Mouse (Mus musculus): Measurements from ENCODE around the gene Gsc2. TPM values are rescaled to one million over a fixed set of nuclear protein-coding genes. Genes with fewer than 3 reads are reported as not detected.

Gsc2 gene
- polyA plus RNA-seq, 1 experiment, result not detected

GRCm38 (mm10) chr16:17927351-17928082, 12.7 kb upstream of the Gsc2 start:
- DNase-seq (ENCODE audit: extremely low spot score in 1 of 2, low spot score in 1 of 2), result no peak

GRCm38 (mm10) chr16:17922163-17922538, 7.3 kb upstream of the Gsc2 start:
- peak in 1 of 2 experiments; percentile 31 for DNase-seq (ENCODE audit: extremely low spot score in 1 of 2, low spot score in 1 of 2)

GRCm38 (mm10) chr16:17921325-17922162, 6.7 kb upstream of the Gsc2 start:
- peak; percentile 93 to 97 for DNase-seq (ENCODE audit: extremely low spot score in 1 of 2, low spot score in 1 of 2)

- no peak for DNase-seq (ENCODE audit: extremely low spot score in 1 of 2, low spot score in 1 of 2)
Observed at GRCm38 (mm10) chr16:17920586-17920985, 5.7 kb upstream of the Gsc2 start.

- peak; percentile 93 to 97 for DNase-seq (ENCODE audit: extremely low spot score in 1 of 2, low spot score in 1 of 2)
Observed at GRCm38 (mm10) chr16:17911052-17911595, 3.7 kb downstream of the Gsc2 start, which contains the start of gene Ess2. Gene Ess2, minus strand, starts transcription at chr16:17911348.

- no peak for DNase-seq (ENCODE audit: extremely low spot score in 1 of 2, low spot score in 1 of 2)
Observed at GRCm38 (mm10) chr16:17898462-17898861, 16.4 kb downstream of the Gsc2 start, which contains the start of the genes Dgcr2 and Tssk2. Gene Dgcr2, minus strand, starts transcription at chr16:17898562. Gene Tssk2, plus strand, starts transcription at chr16:17898637.

- no peak for DNase-seq (ENCODE audit: extremely low spot score in 1 of 2, low spot score in 1 of 2)
Observed at GRCm38 (mm10) chr16:17896091-17896490, 18.8 kb downstream of the Gsc2 start.

- no peak for DNase-seq (ENCODE audit: extremely low spot score in 1 of 2, low spot score in 1 of 2)
Observed at GRCm38 (mm10) chr16:17893923-17894322, 20.9 kb downstream of the Gsc2 start, which contains the start of gene Tssk1. Gene Tssk1, plus strand, starts transcription at chr16:17894223.

GRCm38 (mm10) chr16:17892606-17893005, 22.3 kb downstream of the Gsc2 start:
- DNase-seq (ENCODE audit: extremely low spot score in 1 of 2, low spot score in 1 of 2), result no peak

- DNase-seq (ENCODE audit: extremely low spot score in 1 of 2, low spot score in 1 of 2), result peak; percentile 97 to 99
Observed at GRCm38 (mm10) chr16:17891567-17891959, 23.3 kb downstream of the Gsc2 start, which contains the start of gene Gm20518. Gene Gm20518, minus strand, starts transcription at chr16:17891671.

- peak in 1 of 2 experiments; percentile 47 for DNase-seq (ENCODE audit: extremely low spot score in 1 of 2, low spot score in 1 of 2)
Observed at GRCm38 (mm10) chr16:17890917-17891566, 23.8 kb downstream of the Gsc2 start.

GRCm38 (mm10) chr16:17890342-17890727, 24.5 kb downstream of the Gsc2 start:
- no peak for DNase-seq (ENCODE audit: extremely low spot score in 1 of 2, low spot score in 1 of 2)

GRCm38 (mm10) chr16:17889689-17890341, 25.0 kb downstream of the Gsc2 start:
- no peak for DNase-seq (ENCODE audit: extremely low spot score in 1 of 2, low spot score in 1 of 2)

GRCm38 (mm10) chr16:17884116-17884515, 30.7 kb downstream of the Gsc2 start:
- DNase-seq (ENCODE audit: extremely low spot score in 1 of 2, low spot score in 1 of 2), result no peak

GRCm38 (mm10) chr16:17882196-17882595, 32.7 kb downstream of the Gsc2 start:
- DNase-seq (ENCODE audit: extremely low spot score in 1 of 2, low spot score in 1 of 2), result no peak

- DNase-seq (ENCODE audit: extremely low spot score in 1 of 2, low spot score in 1 of 2), result no peak
Observed at GRCm38 (mm10) chr16:17879571-17879970, 35.3 kb downstream of the Gsc2 start.

GRCm38 (mm10) chr16:17876096-17876495, 38.8 kb downstream of the Gsc2 start:
- no peak for DNase-seq (ENCODE audit: extremely low spot score in 1 of 2, low spot score in 1 of 2)

- no peak for DNase-seq (ENCODE audit: extremely low spot score in 1 of 2, low spot score in 1 of 2)
Observed at GRCm38 (mm10) chr16:17875174-17875573, 39.7 kb downstream of the Gsc2 start.

GRCm38 (mm10) chr16:17872995-17873394, 41.9 kb downstream of the Gsc2 start:
- no peak for DNase-seq (ENCODE audit: extremely low spot score in 1 of 2, low spot score in 1 of 2)

- no peak for DNase-seq (ENCODE audit: extremely low spot score in 1 of 2, low spot score in 1 of 2)
Observed at GRCm38 (mm10) chr16:17871248-17871647, 43.6 kb downstream of the Gsc2 start.
